Comparison of ENCODE assay signal across 25 mouse cellular contexts in genomic region chr9:57303356-57303755, GRCm38 (mm10).
"Had no signal": no experiment of that assay in that cellular context is flagged by ENCODE, and none has a peak within 500 bp of the region (broad histone marks: within the 10 kb centered on the region; RNA-seq: fewer than 3 reads in every experiment).

No protein-coding gene starts in this region.

- ATAC-seq: hindbrain, postnatal 0 days; intestine, embryonic 16.5 days had no signal

- H3K27ac ChIP-seq: heart, adult 2 months; heart, embryonic 13.5 days; heart, embryonic 15.5 days; hindbrain, embryonic 13.5 days; hindbrain, embryonic 15.5 days; hindbrain, postnatal 0 days; kidney, embryonic 15.5 days; kidney, postnatal 0 days; limb, embryonic 13.5 days; limb, embryonic 15.5 days had no signal

- H3K9me3 ChIP-seq: heart, embryonic 15.5 days; hindbrain, embryonic 13.5 days; hindbrain, embryonic 15.5 days; limb, embryonic 15.5 days had no signal

- H3K4me1 ChIP-seq: heart, embryonic 13.5 days; heart, embryonic 15.5 days; hindbrain, embryonic 13.5 days; hindbrain, embryonic 15.5 days; limb, embryonic 13.5 days; limb, embryonic 15.5 days had no signal

- H3K36me3 ChIP-seq: heart, embryonic 13.5 days; heart, embryonic 15.5 days; hindbrain, embryonic 13.5 days; hindbrain, embryonic 15.5 days; kidney, embryonic 15.5 days; limb, embryonic 13.5 days; limb, embryonic 15.5 days had no signal

- DNase-seq: gastrocnemius, postnatal 14 days; gastrocnemius, postnatal 36 days; heart, adult 11 months; heart, adult 2 months; heart, postnatal 14 days; heart, postnatal 36 days; kidney, adult 11 months; kidney, adult 2 months; kidney, adult 9 months; kidney, postnatal 14 days; kidney, postnatal 36 days; layer of hippocampus, adult 9-11 months; layer of hippocampus, postnatal 36 days; left cerebral cortex, postnatal 4 days had no signal

- H3K4me3 ChIP-seq: heart, adult 2 months; heart, embryonic 13.5 days; heart, embryonic 15.5 days; hindbrain, embryonic 13.5 days; hindbrain, embryonic 15.5 days; kidney, embryonic 15.5 days; limb, embryonic 13.5 days; limb, embryonic 15.5 days had no signal

- H3K9ac ChIP-seq: heart, embryonic 13.5 days; heart, embryonic 15.5 days; hindbrain, embryonic 13.5 days; hindbrain, embryonic 15.5 days; kidney, embryonic 15.5 days; limb, embryonic 13.5 days; limb, embryonic 15.5 days had no signal

- H3K27me3 ChIP-seq: heart, embryonic 13.5 days; heart, embryonic 15.5 days; hindbrain, embryonic 13.5 days; hindbrain, embryonic 15.5 days; kidney, embryonic 15.5 days; limb, embryonic 13.5 days; limb, embryonic 15.5 days had no signal

- H3K4me2 ChIP-seq: heart, embryonic 11.5 days; heart, embryonic 13.5 days; heart, embryonic 15.5 days; hindbrain, embryonic 13.5 days; hindbrain, embryonic 15.5 days; kidney, embryonic 15.5 days; limb, embryonic 13.5 days; limb, embryonic 15.5 days had no signal
